Mouse (Mus musculus) heart, embryonic 10.5 days (tissue): Measurements from ENCODE around the gene Calr3. TPM values are rescaled to one million over a fixed set of nuclear protein-coding genes. Genes with fewer than 3 reads are reported as not detected.

Experiments used
- DNase-seq: peaks from one replicate; pipeline ENCODE4 v3.0.0-alpha.2; 2017; ENCODE audit warnings: low spot score
- H3K27ac ChIP-seq: fragments of 300-500 bp; sonication (generic); 2 replicates; pipeline ENCODE4 v1.5.1; 2016; ENCODE audit warnings: mild to moderate bottlenecking
- H3K27me3 ChIP-seq: fragments of 300-500 bp; sonication (generic); 2 replicates; pipeline ENCODE4 v1.6.1; 2016; ENCODE audit warnings: mild to moderate bottlenecking; ENCODE audit not compliant: poor library complexity, insufficient read depth, severe bottlenecking
- H3K36me3 ChIP-seq: fragments of 300-500 bp; sonication (generic); 2 replicates; pipeline ENCODE4 v1.6.1; 2016; ENCODE audit warnings: mild to moderate bottlenecking, moderate library complexity
- H3K4me1 ChIP-seq: fragments of 300-500 bp; sonication (generic); 2 replicates; pipeline ENCODE4 v1.6.1; 2016; ENCODE audit warnings: mild to moderate bottlenecking
- H3K4me3 ChIP-seq: fragments of 300-500 bp; sonication (generic); 2 replicates; pipeline ENCODE4 v1.5.1; 2016; ENCODE audit warnings: mild to moderate bottlenecking, moderate library complexity
- H3K9me3 ChIP-seq: fragments of 300-500 bp; sonication (generic); 2 replicates; pipeline ENCODE4 v1.6.1; 2016; ENCODE audit warnings: mild to moderate bottlenecking, moderate library complexity
- WGBS: fragments of 180-500 bp; shearing (Covaris S2); methylation state at CpG from one replicate; pipeline ENCODE4 v1.1.7; 2016; 5-methylcytosine and 5-hydroxymethylcytosine counted together
- microRNA-seq: library from miRNA; unstranded; fragments of <30 nt; microRNA quantifications from one replicate; pipeline ENCODE4, GENCODE M21; 2017
- polyA plus RNA-seq: library from polyadenylated mRNA; unstranded; fragments of >200 nt; fragmentation: Nextera tagmentation; extraction: Ambion mirVana; gene quantifications from 2 replicates; pipeline ENCODE4 v1.2.1, GENCODE M21; 2016

The Calr3 gene
- polyA plus RNA-seq, 1 experiment from 2014 or later = 0.84 TPM

DNA sequence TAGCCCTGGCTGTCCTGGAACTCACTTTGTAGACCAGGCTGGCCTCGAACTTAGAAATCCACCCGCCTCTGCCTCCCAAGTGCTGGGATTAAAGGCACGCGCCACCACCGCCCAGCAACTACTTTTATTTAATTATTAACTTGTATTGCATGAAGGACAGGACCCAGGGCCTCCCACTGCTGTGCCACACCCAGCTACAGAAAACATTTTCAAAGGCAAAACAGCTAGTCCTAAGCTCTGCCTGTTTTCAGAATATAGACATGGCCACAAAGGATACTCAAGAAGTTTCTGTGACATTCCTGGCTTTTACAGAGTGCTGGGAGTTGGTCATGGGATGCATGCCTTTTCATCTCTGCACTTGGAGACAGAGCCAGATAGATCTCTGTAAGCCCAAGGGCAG, 67.4 kb downstream of the Calr3 start:
- Histone ChIP-seq H3K27me3 (no peaks in the 10 kb centered on the region), H3K27ac (no peak overlapping the region), H3K4me1 (no peaks in the 10 kb centered on the region), H3K9me3 (no peaks in the 10 kb centered on the region), H3K36me3 (peaks cover 98% of the 10 kb centered on the region), H3K4me3 (no peak overlapping the region)
- WGBS = 89% methylated on average over 5 of the region's 5 CpGs
- no peak for DNase-seq

DNA sequence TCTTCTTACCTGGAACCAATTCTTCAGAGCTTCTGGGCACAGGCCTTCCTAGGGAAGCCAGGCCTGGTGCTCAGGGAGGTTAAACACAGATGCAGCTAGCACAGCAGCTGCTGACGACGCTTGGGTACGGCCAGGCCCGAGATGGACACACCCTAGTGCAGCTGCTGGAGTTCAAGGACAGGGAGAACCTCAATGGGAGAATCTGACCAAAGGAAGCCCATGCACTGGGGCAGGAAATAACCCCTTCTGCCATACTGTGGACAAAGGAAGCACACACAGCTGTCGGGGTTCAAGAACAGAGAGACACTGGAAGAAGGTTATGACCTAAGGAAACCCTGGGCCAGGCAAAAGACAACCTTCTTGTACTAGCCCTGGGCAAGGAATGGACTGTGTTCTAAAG, 68.5 kb downstream of the Calr3 start:
- no peak for DNase-seq
- no peaks in the 10 kb centered on the region for H3K4me1 ChIP-seq
- H3K27ac ChIP-seq = no peak overlapping the region
- 89% methylated on average over 5 of the region's 5 CpGs for WGBS
- H3K27me3 ChIP-seq = no peaks in the 10 kb centered on the region
- no peaks in the 10 kb centered on the region for H3K9me3 ChIP-seq
- peaks cover 98% of the 10 kb centered on the region for H3K36me3 ChIP-seq
- no peak overlapping the region for H3K4me3 ChIP-seq

Small RNAs within 50 kb of the gene (microRNA-seq; reads per million reads assigned to microRNA genes)
- gene Mir7068 = 3.8 reads per million, percentile 10 among the genes with 10 or more reads in this experiment

Other genes with a start within 250 kb of the Calr3 start
- not detected in 2 replicates for gene Cib3, start 231.0 kb downstream of the Calr3 start, polyA plus RNA-seq
- gene Gm11034, start 230.2 kb downstream of the Calr3 start, polyA plus RNA-seq = not detected in 2 replicates
- 43.4 and 55.4 TPM in 2 replicates for gene Fam32a, start 224.1 kb downstream of the Calr3 start, polyA plus RNA-seq
- 129 and 131 TPM in 2 replicates for gene Ap1m1, start 203.9 kb downstream of the Calr3 start, polyA plus RNA-seq
- 19.8 and 23.4 TPM in 2 replicates for gene Gm10282, start 138.6 kb downstream of the Calr3 start, polyA plus RNA-seq
- gene Klf2, start 124.8 kb downstream of the Calr3 start, polyA plus RNA-seq = 12.8 and 14.1 TPM in 2 replicates
- 49.9 and 62.3 TPM in 2 replicates for gene Eps15l1, start 22.4 kb downstream of the Calr3 start, polyA plus RNA-seq
- gene 1700030K09Rik, start within 50 bp of the Calr3 start, polyA plus RNA-seq = 9.7 and 12.0 TPM in 2 replicates
- gene Cherp, start 31.4 kb upstream of the Calr3 start, polyA plus RNA-seq = 75.0 and 83.0 TPM in 2 replicates
- 21.5 and 23.8 TPM in 2 replicates for gene Slc35e1, start 48.7 kb upstream of the Calr3 start, polyA plus RNA-seq
- 12.7 and 14.9 TPM in 2 replicates for gene Med26, start 104.4 kb upstream of the Calr3 start, polyA plus RNA-seq
- 98.6 and 104 TPM in 2 replicates for gene Smim7, start 127.2 kb upstream of the Calr3 start, polyA plus RNA-seq
- gene Tmem38a, start 128.2 kb upstream of the Calr3 start, polyA plus RNA-seq = 42.0 and 60.3 TPM in 2 replicates
- gene Nwd1, start 202.8 kb upstream of the Calr3 start, polyA plus RNA-seq = 0.01 and 0.04 TPM in 2 replicates